Mouse (Mus musculus) liver, postnatal 0 days (tissue): Measurements from ENCODE around the gene Ptpn5.

ENCODE experiments used
- CTCF ChIP-seq: sonication (generic); IDR thresholded peaks from 2 replicates; pipeline ENCODE4 v1.5.1; 2016; ENCODE audit warnings: antibody characterized with exemption, low read depth
- EP300 ChIP-seq: IDR thresholded peaks from 2 replicates; pipeline ENCODE4 v1.6.1; 2016; ENCODE audit warnings: antibody characterized with exemption, low read depth, mild to moderate bottlenecking

DNA sequence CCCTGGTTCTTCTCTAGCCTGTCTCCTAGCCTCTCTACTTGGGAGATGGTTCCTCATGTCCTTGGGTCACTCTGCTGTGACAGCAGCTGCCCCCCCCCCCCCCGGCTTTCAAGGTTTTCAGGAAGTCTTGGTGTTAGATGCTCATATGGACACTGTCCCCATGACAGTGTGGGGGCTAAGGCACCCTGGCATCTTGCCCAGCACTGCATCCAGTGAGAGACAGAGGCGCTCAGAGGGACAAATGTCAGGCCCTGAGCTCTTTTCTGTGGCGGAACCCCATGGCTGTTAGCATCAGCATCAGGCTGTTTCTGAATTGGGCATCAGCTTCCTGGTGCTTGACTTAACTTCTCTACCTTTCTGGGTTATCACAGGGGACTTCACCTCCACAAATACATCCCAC lies 52.6 kb downstream of the Ptpn5 start:
- TF ChIP-seq CTCF (no peak), EP300 (no peak)
